Mouse (Mus musculus) liver, postnatal 0 days (tissue): ENCODE data around the gene Dnajb7. TPM values are rescaled to one million over a fixed set of nuclear protein-coding genes. Genes with fewer than 3 reads are reported as not detected.

ENCODE experiments used
- ATAC-seq: fragments of 200-750 bp; cut with Nextera tagmentation; 2 replicates; pipeline ENCODE4 v1.8.0; 2017; ENCODE audit warnings: mild to moderate bottlenecking, moderate library complexity
- DNase-seq: peaks from one replicate; pipeline ENCODE4 v3.0.0-alpha.2; 2016
- H3K27ac ChIP-seq: fragments of 300-500 bp; sonication (generic); 2 replicates; pipeline ENCODE4 v1.5.1; 2014; ENCODE audit warnings: antibody characterized with exemption, moderate library complexity, mild to moderate bottlenecking, low read depth
- H3K27me3 ChIP-seq: fragments of 300-500 bp; sonication (generic); 2 replicates; pipeline ENCODE4 v1.6.1; 2014; ENCODE audit warnings: low read length, control low read depth, mixed read lengths; ENCODE audit not compliant: insufficient read depth
- H3K36me3 ChIP-seq: fragments of 300-500 bp; sonication (generic); replicated peaks from 2 replicates; pipeline ENCODE4 v1.6.1; 2014; ENCODE audit warnings: mild to moderate bottlenecking, control low read depth, low read length, moderate library complexity, mixed read lengths; ENCODE audit not compliant: insufficient read depth
- H3K4me1 ChIP-seq: fragments of 300-500 bp; sonication (generic); 2 replicates; pipeline ENCODE4 v1.6.1; 2014; ENCODE audit warnings: antibody characterized with exemption, mild to moderate bottlenecking, control low read depth; ENCODE audit not compliant: insufficient read depth
- H3K4me2 ChIP-seq: fragments of 300-500 bp; sonication (generic); 2 replicates; pipeline ENCODE4 v1.6.1; 2014; ENCODE audit warnings: low read depth, mild to moderate bottlenecking, low read length, moderate library complexity, mixed read lengths
- H3K4me3 ChIP-seq: fragments of 300-500 bp; sonication (generic); 2 replicates; pipeline ENCODE4 v1.5.1; 2014; ENCODE audit warnings: low read depth, low read length
- H3K9ac ChIP-seq: fragments of 300-500 bp; sonication (generic); replicated peaks from 2 replicates; pipeline ENCODE4 v1.6.1; 2014; ENCODE audit warnings: mild to moderate bottlenecking, moderate library complexity
- H3K9me3 ChIP-seq: fragments of 300-500 bp; sonication (generic); 2 replicates; pipeline ENCODE4 v1.6.1; 2016; ENCODE audit warnings: mild to moderate bottlenecking, control low read depth, low read length, mixed read lengths
- CTCF ChIP-seq: sonication (generic); IDR thresholded peaks from 2 replicates; pipeline ENCODE4 v1.5.1; 2016; ENCODE audit warnings: antibody characterized with exemption, low read depth
- EP300 ChIP-seq: IDR thresholded peaks from 2 replicates; pipeline ENCODE4 v1.6.1; 2016; ENCODE audit warnings: antibody characterized with exemption, low read depth, mild to moderate bottlenecking
- WGBS: fragments of 180-500 bp; shearing (Covaris S2); extraction: QIAGEN DNeasy Blood & Tissue Kit; methylation state at CpG from one replicate; pipeline ENCODE4 v1.1.7; 2014; ENCODE audit not compliant: insufficient replicate concordance; 5-methylcytosine and 5-hydroxymethylcytosine counted together
- polyA plus RNA-seq: library from polyadenylated mRNA; unstranded; fragments of >200 nt; fragmentation: Nextera tagmentation; extraction: Ambion mirVana; gene quantifications from 2 replicates; pipeline ENCODE4 v1.2.1, GENCODE M21; 2015

The Dnajb7 gene
- 0.18 and 0.40 TPM in 2 replicates for polyA plus RNA-seq

DNA sequence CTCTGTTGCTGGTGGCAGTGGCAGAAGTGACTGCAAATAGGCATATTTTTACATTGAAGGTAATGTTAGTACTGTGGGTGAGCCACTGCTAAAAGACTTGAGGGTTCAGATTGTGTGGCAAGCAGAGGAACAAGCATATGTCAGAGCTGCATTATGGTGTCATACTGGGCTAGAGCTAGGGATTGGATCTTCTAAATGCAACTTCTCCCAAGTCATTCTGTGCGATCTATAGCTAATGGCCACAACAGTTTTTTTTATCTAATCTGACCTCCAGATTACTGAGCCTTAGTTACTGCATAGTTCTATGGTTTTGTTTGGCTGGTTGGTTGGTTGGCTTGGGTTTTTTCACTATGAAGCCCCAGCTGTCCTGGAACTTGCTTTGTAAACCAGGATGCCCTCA, at the start of gene Dnajb7:
Gene Dnajb7, minus strand, starts transcription at position 101 of the 400 bp plus-strand sequence.
- no peaks in the 10 kb centered on the region for H3K27me3 ChIP-seq
- H3K4me3 ChIP-seq: no peak within 1 kb of the TSS
- WGBS: 89% methylated on average over 1 of the region's 1 CpGs
- H3K27ac ChIP-seq: no peak within 1 kb of the TSS
- H3K4me2 ChIP-seq: no peak within 1 kb of the TSS
- TF ChIP-seq CTCF (no peak), EP300 (no peak)
- ATAC-seq (no peak), DNase-seq (no peak)
- no peaks in the 10 kb centered on the region for H3K9me3 ChIP-seq
- H3K4me1 ChIP-seq: no peaks in the 10 kb centered on the region
- no peaks in the 10 kb centered on the region; the same call in 1 of the 2 replicates for H3K36me3 ChIP-seq
- H3K9ac ChIP-seq: no peak within 1 kb of the TSS

DNA sequence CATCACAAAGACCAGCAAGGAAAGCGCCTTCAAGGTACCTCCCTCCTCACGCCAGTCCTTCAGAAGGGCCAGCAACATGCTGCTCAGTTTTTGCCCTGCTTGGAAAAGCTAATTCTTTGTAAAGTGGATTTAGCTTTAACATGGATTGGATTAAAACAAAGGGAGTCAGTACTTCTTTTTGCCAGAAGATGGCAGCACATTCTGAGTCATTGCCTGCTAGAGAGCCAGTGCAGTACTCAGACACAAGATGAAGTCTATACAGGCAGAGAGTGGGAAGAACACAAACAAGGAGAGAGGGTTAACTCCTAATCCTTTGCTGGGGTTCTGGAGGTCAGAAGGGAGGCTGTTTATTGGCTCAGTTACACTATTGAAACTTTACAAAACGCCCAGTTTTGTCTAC, 40.4 kb upstream of the Dnajb7 start:
- Histone ChIP-seq H3K4me3 (no peak overlapping the region), H3K9me3 (no peaks in the 10 kb centered on the region), H3K4me2 (no peak overlapping the region), H3K27me3 (no peaks in the 10 kb centered on the region), H3K27ac (no peak overlapping the region), H3K4me1 (no peaks in the 10 kb centered on the region), H3K36me3 (peaks cover 24% of the 10 kb centered on the region), H3K9ac (no peak overlapping the region)
- peak; percentile 57 for DNase-seq
- TF ChIP-seq EP300 (no peak), CTCF (peak; percentile 92)
- WGBS: 55% methylated on average over 3 of the region's 3 CpGs
- peak; percentile 47 for ATAC-seq

DNA sequence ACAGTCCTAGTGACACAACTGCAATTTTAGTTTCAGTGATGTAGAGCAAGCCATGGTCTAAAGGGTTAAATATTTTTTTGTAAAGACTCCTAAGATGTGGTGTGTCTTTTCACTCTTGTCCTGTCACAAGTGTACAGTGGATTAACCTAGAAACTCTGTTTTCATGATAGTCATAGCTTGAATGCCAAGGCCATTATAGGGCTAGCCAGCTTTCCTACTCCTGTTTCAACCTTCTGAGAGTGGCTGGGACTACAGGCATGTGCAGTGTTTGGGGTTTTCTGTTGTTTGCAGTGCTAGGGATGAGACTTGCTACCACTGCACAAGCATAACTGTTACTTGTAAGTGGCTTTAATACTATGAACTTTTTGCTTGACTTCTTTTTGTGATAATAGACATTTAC, 31.1 kb upstream of the Dnajb7 start:
- Histone ChIP-seq H3K36me3 (peaks cover 28% of the 10 kb centered on the region), H3K27ac (no peak overlapping the region), H3K4me3 (no peak overlapping the region), H3K4me2 (no peak overlapping the region), H3K9me3 (no peaks in the 10 kb centered on the region), H3K9ac (no peak overlapping the region), H3K4me1 (no peaks in the 10 kb centered on the region), H3K27me3 (no peaks in the 10 kb centered on the region)
- DNase-seq: no peak
- no peak for TF ChIP-seq EP300
- no peak for TF ChIP-seq CTCF
- no peak for ATAC-seq

DNA sequence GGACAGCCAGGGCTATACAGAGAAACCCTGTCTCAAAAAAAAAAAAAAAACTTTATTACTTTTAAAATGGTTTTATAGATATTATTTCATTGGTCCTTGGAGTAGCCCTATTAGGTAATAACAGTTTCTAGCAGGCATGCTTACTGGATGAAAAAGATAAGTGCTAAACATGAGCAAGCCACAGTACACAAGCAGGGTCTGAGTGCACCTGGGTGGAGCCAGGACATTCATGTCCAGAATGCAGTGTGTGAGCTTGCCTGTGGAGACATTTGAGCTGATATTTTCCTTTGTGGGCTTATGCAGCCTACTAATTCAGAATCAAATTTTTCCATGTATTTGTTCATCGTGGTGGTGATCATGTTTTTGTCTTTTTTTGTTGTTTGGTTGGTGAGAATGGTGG, 30.2 kb upstream of the Dnajb7 start:
- DNase-seq (no peak), ATAC-seq (no peak)
- H3K9me3 ChIP-seq: no peaks in the 10 kb centered on the region
- H3K36me3 ChIP-seq: peaks cover 28% of the 10 kb centered on the region
- TF ChIP-seq EP300 (no peak), CTCF (no peak)
- H3K27ac ChIP-seq: no peak overlapping the region
- no peaks in the 10 kb centered on the region for H3K4me1 ChIP-seq
- no peak overlapping the region for H3K4me3 ChIP-seq
- no peak overlapping the region for H3K4me2 ChIP-seq
- no peaks in the 10 kb centered on the region for H3K27me3 ChIP-seq
- 91% methylated on average over 1 of the region's 1 CpGs for WGBS
- no peak overlapping the region for H3K9ac ChIP-seq

DNA sequence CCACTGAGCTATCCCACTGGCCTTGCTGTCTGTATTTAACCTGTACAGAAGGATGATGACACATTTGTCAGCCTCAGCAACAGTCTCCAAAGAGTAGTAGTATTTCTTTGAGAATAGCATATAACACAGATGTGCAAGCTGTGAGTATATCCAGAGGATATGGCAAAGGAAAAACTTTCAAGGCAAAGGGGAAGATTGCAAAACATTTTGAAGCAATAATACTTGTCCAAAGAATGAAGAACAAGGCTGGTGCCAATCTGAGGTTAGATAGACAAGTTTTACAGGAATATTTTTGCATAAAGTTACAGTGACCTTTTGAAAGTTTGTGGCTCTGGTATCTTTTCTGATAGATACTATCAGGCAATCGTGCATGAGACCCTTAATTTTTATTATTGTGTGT, 23.1 kb upstream of the Dnajb7 start:
- Histone ChIP-seq H3K36me3 (peaks cover 26% of the 10 kb centered on the region), H3K4me3 (no peak overlapping the region), H3K4me2 (no peak overlapping the region), H3K27me3 (no peaks in the 10 kb centered on the region), H3K4me1 (no peaks in the 10 kb centered on the region), H3K9me3 (no peaks in the 10 kb centered on the region), H3K27ac (no peak overlapping the region), H3K9ac (no peak overlapping the region)
- 88% methylated on average over 1 of the region's 1 CpGs for WGBS
- DNase-seq: no peak
- no peak for ATAC-seq
- no peak for TF ChIP-seq EP300
- no peak for TF ChIP-seq CTCF

DNA sequence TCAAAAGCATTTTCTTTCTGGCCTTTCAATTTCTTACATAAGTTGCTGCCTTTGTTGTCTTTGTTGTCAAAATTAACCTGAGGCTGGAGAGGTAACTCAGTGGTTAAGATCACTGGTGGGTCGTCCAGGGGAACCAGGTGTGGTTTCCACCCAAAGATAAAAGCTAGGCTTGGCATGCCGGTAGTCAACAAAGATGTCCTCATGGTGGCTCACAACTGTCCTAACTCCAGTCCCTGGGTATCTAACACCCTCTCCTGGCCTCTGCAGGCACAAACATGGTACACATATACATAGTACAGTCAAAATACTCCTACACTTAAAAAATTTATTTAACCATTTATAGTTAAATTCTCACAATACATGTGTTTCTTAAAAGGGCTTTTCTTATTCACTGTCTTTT, 19.8 kb upstream of the Dnajb7 start:
- no peaks in the 10 kb centered on the region for H3K4me1 ChIP-seq
- TF ChIP-seq EP300 (no peak), CTCF (peak; percentile 34)
- no peaks in the 10 kb centered on the region for H3K27me3 ChIP-seq
- H3K4me2 ChIP-seq: no peak overlapping the region
- peaks cover 23% of the 10 kb centered on the region for H3K36me3 ChIP-seq
- WGBS: 63% methylated on average over 2 of the region's 2 CpGs
- no peak for ATAC-seq
- no peaks in the 10 kb centered on the region for H3K9me3 ChIP-seq
- H3K27ac ChIP-seq: no peak overlapping the region
- no peak overlapping the region for H3K4me3 ChIP-seq
- no peak for DNase-seq
- no peak overlapping the region for H3K9ac ChIP-seq

DNA sequence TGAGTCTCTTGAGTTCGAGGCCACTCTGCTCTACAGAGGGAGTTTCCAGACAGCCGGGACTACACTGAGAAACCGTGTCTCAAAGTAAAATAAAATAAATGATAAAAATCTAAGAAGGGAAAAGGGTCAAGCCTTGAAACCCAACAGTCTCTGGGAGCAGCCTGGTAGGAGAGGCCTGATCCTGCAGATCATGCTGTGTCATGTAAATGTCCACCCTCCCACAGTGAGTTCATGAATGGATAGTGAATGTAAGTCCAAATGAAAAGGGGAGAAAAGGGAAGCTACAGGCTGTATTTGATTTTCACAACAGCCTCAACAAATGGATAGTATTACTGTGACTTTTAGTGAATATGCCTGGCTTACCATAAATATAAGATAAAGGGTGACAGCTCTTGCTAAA, 17.2 kb upstream of the Dnajb7 start:
- H3K27me3 ChIP-seq: no peaks in the 10 kb centered on the region
- H3K36me3 ChIP-seq: peaks cover 14% of the 10 kb centered on the region
- WGBS: 85% methylated on average over 3 of the region's 3 CpGs
- no peak overlapping the region for H3K27ac ChIP-seq
- ATAC-seq: no peak
- H3K4me3 ChIP-seq: no peak overlapping the region
- H3K9ac ChIP-seq: no peak overlapping the region
- no peak overlapping the region for H3K4me2 ChIP-seq
- DNase-seq: no peak
- peaks cover 15% of the 10 kb centered on the region for H3K4me1 ChIP-seq
- TF ChIP-seq EP300: no peak
- TF ChIP-seq CTCF: no peak
- H3K9me3 ChIP-seq: no peaks in the 10 kb centered on the region
